Mouse (Mus musculus): ENCODE results near the gene Olfr441.
A peak's percentile ranks its signal among the peaks of the same experiment; 100 is the strongest.
"Not testable (repeated sequence)": the region's sequence is repeated elsewhere in the genome, so short reads cannot be mapped to it uniquely, and the experiment has no call there.

Gene Olfr441

GRCm38 (mm10) chr6:43106069-43106468, at the start of gene Olfr441:
TSS of gene Olfr441 (plus strand) at chr6:43106369.
- not testable (repeated sequence) for DNase-seq (ENCODE audit: low spot score)

GRCm38 (mm10) chr6:43078750-43079149, 27.4 kb upstream of the Olfr441 start:
- DNase-seq (ENCODE audit: low spot score), result peak; percentile 58

DNA sequence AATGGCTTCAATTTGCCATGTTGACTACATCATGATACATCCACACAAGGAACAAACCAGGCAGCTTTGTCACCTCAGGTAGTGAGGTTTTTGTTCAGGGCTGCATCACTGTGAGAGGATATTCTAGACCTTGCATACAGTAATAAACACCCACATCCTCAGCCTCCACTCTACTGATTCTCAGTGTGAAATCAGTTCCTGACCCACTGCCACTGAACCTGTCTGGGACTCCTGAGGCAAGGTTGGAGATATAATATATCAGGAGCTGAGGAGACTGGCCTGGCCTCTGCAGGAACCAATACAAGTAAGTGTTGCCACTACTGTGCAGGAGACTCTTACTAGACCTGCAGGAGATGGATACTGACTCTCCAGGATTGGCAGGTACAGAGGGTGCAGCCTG, 24.8 kb upstream of the Olfr441 start:
- not testable (repeated sequence) for DNase-seq (ENCODE audit: low spot score)

DNA sequence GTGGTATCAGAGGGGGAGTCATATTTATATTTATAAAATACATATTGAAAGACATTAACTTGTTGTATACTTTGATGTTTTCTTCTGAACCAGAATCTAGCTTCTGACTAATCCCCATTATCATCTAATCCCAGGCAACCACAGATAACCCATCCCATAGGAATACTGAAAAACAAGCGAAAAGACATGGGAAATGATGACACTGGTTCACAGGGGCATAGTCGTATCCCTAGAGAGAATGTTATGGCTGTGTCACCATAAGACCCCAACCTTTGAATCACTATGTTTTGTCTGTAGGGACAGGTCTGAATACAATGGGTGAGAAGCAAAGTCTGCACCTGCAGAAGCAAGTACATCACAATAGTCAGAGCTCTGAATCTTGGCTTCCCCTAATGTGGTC, 40.1 kb downstream of the Olfr441 start, which contains the start of gene Olfr237-ps1:
Olfr237-ps1 (plus strand) TSS at position 301 of the 400 bp plus-strand sequence.
- not testable (repeated sequence) for DNase-seq (ENCODE audit: low spot score)

DNA sequence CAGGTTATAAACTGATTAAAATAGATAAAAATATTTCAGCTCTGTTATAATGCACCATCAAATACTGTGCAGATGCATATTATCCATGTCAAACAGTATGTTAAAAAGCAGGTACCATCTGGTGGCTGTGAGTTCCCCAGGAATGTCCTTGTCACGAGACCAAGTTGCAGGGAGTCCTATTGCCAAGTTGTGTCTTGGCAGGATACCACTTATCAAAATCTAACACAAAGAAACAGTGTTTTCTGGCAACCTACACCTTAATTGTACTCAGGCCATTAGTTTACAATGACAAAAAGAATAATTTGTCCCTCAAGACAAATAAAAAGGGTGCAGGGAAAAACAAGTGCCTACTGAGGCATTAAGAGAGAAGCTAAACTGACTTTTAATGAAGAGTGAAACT, 53.3 kb downstream of the Olfr441 start:
- no peak for DNase-seq (ENCODE audit: low spot score)

- no peak for DNase-seq (ENCODE audit: low spot score)
Measured at GRCm38 (mm10) chr6:43162982-43163381, 56.8 kb downstream of the Olfr441 start, which contains the start of gene Olfr437. TSS of gene Olfr437 (plus strand) at chr6:43163282.

- no peak for DNase-seq (ENCODE audit: low spot score)
Measured at GRCm38 (mm10) chr6:43167246-43167645, 61.1 kb downstream of the Olfr441 start.

Measured in embryo, embryonic 10.5 days (tissue).